Mouse (Mus musculus) monocyte, adult 2 months (primary cell): ENCODE measurements around the gene BC067074.

ENCODE experiments used
- DNase-seq, 2 experiments: peaks; one replicate each; pipeline ENCODE4 v3.0.0; 2022; ENCODE audit warnings: low spot score in 2 of 2, low read depth in 1 of 2

BC067074 gene

DNA sequence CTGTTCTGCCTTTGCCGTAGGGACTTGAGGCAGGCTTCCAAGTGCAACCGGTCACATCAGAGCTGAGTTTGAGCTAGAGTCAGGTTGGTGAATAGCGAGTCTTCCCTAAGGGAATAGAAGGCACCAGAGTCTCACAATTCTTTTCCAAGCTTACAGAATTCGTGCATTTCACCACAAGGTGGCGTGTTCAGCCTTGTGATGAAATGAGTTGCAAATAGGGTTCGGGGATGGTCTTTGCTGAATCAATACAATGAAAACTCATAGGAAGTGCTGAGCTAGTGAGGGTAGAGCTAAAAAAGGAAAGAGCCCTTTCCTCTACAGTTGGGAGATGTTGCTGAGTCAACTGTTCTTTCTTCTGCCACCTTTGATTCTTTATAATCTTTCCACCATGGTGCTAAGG is 29.0 kb downstream of the BC067074 start:
- no peak for DNase-seq

DNA sequence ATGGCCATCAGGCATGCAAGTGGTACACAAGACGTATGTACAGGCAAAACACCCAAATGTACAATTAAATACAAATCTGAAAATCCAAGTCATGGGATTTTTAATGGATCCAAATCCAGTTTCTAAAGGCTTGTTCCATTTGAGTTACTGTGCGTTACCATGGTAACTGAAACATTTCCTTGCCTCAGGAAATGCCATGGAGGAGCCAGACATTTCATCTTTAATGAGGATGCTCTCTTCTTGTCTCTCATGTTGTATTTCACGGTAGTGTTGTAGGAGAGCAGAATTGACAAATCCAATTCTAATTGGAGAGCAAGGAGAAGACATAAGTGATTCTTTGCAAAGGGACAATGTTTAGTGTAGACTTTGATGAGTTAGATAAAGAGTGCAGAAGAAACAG is 31.3 kb downstream of the BC067074 start:
- no peak for DNase-seq

DNA sequence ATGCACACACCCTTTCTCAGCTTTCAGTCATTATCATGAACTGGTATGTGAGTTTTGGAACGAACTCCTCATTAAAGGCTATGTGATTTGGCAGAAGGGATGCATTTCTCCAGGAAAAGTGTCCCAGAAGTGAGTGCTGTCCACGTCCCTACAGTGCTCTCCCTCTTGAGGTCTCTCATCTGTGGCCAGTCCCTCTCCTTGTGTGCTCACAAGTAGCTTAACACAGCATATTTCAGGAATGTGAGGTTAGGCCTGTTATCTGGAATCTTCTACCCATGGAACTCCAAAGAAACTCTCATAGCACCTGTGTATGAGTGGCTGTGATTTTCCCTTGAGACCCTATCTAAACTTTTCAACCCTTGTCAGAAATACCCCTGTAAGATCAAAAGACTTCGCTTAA is 32.7 kb downstream of the BC067074 start:
- no peak for DNase-seq

DNA sequence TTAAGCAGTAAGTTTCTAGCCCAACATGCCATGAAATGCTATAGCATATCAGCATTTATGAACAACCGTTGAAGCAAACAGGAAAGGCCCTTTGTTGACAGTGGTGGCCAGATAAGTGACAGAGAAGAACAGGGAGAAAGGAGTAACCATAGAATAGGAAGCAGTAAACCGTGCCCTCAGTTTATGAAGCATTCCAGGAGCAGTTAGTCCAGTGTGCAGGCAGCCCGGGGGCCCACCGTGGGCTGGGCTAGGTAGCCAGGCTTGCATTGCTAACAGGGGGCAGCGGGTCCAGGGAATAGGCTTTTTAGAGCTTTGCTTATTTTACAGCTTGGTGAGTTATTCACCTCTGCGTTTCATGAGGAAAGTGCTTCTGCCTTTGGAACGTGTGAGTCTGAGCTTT is 39.3 kb downstream of the BC067074 start:
- no peak for DNase-seq

DNA sequence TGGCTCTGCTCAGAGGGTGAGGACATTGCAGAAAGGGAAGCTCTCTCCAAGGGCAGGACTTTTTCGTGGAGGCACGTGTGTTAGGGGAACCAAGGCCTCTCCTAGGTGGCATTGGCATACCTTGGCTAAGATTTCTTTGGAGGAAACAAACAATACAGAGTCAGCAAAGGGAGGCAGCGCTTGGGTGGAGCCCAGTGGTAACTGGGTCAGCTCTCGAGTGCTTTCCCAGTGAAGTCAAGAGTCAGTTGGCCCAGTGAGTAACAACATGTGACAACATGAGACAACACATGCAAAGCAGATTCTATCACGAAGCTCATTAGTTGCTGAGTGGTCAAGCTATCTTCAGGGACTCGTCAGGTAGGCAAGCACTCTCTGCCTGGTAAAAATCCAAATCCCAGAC is 40.4 kb downstream of the BC067074 start:
- DNase-seq = no peak

DNA sequence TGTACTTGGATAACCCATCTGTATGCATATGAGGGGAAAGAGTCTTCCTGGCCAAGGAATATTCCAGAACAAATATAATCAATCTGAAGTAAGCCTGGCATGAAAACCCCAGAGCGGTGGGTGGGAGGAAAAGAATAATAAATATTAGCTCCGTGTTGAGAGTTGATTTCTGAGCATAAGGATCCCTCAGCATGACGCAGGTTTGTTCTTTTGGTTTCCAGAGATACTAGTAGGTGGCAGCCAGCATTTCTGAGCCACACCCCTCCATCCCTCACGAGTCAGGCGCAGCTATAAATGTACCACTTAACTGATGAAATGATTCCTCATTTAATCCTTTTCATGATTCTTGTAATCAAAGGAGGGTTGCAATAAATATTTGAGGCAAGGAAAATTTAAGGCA is 41.0 kb downstream of the BC067074 start:
- no peak for DNase-seq

DNA sequence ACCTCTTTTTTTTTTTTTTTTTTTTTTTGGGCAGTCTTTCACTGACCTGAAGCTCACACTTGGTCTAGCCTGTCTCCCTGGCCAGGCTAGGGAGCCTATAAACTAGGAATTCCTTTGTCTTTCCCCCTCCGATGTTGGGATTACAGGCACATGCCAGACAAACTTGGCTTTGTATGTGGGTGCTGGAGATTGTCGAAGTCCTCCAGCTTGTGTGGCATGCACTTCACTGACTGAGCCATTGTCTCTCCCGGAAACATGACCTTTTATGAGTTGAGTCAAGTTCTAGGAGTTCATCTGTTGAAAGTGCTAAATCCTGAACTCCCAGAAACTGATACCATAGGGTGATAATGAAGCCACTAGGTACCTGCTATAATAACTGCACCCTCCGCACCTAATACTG is 41.8 kb downstream of the BC067074 start:
- DNase-seq = no peak

DNA sequence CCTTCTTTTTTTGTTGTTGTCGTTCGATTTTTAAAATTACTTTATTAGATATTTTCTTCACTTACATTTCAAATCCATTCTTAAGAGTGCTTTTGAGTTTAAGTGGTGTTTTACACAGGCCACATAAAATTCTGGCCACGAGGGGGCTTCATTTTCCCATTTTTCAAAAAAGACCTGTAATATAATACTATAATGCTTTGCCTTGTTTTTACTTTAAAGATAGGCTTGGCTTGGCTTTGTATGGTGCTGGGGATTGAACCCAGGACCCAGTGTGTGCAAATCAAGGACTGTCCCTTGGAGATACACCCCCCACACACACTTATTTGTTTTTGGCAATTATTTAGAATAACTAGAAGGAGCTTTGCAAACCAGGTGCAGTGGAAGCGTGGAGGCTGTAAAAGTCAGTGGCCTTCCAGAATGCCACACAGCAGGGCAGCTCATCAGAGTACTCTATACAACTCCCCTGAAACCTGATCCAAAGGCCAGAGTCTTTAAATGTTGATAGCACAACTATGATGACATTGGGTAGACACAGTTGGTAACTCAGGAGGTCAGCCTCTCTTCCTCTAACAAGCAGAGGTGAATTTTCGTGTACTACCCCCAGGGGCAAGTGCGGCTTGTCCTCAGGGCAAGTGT is 44.4 kb downstream of the BC067074 start:
- peak in 1 of 2 experiments; percentile 15 for DNase-seq

DNA sequence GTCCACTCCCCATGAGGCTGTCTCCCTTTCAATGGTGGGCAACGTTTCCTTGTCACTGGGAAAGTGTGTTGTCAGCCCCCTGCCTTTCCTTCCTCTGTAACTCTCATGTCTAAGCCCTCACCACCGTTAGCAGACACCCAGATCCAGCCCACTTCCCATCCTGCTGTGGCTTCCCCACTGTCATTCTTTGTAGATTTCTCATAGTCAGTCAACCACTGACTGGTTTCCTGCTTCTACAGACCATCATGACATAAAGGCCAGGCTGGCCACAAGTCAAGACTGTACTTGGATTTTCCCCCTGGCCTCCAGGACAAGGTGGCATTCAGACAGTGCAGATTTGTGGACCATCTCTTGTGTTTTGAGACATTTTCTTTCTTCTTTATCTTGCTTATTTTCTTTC is 47.7 kb downstream of the BC067074 start:
- no peak for DNase-seq

DNA sequence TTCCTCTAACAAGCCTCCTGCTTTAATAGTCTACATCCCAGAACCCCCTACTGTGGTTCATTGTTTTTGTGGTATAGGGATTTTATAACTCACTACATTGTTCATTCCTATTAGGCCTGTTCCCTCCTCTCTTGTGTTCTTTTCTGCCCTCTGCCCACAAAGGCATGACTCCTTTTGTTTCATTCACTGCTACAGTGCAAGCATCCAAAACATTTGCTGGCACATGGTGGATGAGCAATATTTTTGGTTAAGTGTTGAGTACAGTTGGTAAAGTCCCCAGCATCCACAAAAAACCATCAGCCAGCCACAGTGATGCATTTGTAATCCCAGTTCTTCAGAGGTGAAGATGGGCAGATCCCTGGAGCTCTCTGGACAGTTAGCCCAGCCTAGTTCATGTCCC is 48.2 kb downstream of the BC067074 start:
- DNase-seq = no peak

DNA sequence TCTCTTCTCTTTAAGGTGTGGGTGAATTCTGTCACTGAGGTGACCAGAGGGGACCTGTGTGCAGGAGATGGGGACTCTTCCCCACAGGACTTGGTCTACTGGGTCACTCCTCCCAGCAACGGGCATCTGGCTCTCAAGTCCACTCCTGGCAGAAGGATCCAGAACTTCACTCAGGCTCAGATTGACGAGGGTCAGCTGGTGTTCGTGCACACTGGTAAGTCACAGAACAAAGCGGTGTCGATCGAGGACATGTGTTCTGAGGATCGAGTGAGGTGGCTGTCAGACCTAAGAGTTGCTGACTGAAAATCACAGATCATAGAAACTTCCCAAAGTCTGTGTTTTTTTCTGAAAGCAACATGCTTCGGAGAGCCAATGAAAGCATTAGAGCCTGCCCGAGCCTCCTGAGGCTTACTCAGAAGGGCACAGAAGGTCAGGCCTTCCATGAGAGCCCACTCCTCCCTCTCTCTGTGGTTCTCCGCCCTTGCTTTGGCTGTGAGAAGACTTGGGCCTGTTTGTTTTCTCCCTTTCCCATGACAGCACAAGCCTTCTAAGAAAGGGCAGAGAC is 49.5 kb downstream of the BC067074 start:
- no peak for DNase-seq

DNA sequence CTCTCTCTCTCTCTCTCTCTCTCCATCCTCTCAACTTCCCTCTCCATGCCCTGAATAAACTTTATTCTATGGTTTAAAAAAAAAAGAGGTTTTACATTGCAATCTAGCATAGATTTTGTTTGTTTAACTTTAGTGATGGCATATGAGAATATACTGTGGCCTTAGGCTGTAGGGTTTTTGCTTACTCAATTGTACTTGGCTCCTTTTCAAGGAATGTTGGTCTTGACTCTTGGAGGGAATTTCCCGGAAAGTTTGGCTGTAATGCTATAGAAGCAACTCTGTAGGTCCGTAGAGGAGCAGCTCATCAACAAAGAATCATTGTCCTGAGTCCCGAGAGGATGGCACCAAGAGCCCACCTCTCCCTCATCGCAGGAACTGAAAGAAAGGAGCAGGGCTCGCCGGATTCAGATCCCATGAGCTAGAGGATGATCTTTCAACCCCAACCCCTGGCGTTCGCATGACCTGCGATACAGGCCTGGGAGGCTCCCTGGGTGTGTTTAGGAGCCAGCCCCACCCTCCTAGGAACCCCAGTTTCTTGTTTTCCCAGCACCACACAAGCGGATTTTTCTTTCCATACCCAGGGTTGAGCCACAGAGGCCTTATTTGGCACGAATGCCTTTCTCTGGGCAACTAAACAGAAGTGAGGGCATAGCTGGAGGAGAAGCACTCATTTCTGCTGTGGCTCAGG is 57.9 kb downstream of the BC067074 start:
- DNase-seq = no peak

DNA sequence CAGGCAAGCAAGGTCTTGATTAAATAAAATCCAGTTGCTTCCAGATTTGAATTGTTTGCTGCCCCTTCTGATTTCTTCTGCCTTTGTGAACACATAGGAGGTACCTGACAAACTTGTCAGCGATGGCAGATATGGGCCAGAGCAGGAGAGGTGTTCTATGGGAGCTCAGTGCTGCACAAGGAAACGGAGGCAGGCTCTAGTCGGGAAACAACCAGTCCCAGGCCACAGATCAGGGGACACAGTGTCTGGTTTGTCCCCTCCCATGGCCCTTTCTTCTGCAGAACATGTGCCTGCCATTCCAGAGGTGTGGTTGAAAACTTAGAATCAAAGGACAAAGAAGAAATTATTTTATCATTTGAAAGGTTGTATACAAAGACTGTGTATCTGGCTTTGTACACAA is 60.6 kb downstream of the BC067074 start:
- DNase-seq = no peak

DNA sequence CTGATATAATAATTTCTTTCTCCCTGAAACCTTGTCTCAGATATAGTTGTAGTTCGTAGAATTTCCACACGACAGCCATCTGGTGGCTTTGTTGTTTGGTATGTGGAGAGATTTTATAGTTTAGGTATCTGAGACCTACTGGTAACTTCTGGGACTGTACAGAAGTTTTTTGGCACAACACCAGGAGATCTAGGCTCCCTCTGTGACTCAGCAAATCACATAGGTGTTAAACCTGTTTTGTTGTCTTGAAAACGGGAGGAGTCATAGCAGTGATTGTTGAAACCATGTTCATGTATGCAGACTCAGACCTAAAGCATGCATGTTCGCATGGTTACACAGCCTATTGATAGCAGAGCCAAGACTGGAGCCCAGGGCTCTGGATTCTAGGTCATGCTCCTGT is 61.0 kb downstream of the BC067074 start:
- no peak for DNase-seq

DNA sequence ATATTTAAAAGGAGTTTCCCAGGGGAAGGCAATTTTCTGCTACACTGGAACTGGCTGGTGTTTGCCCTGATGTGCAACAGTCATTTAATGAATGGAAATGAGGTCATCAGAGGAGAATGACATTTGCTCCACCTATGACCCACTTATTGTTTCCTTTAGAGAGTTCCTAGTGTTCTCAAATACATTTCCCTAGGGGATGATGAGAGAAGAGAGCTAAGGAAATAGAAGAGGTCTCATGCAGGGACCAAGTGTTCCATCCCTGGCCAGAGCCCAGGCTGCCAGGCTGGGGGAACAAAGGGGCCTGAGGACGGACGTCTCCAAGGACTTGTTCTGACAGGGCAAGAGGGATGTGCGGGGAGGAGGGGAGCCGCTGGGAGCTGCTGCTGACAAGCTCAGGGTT is 62.1 kb downstream of the BC067074 start:
- DNase-seq = no peak

DNA sequence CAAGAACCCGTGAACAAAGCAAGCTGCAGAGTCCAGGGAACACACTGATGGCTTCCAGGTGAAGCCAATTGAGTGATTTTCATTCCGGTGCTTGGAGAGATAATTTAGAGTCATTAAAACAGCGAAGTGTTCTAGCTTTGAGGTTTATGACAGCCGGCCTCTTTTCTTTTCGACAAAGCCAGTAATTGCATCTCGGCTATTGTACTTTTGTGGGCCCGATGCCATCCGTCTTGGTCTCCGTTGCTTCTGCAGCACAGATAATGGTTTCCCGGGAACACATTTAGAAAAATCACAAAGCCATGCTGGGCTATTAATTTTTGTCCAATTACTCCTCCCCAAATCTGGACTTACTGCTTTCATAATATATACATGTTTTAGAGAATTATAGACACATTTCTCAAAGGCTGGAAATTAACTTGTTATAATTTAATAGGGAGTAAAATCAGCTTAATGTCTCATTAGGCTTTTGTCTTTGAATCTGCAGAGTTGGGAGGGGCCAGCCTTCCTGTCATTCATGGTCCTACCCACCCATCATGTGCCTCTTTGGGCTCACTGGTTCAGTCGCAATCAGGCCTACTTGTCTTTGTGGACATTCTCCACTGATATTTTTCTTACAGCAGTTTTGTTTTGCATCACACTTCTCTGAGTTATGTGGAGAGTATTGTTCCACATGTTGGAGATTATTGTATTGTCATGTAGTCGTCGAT is 64.6 kb downstream of the BC067074 start:
- no peak for DNase-seq

DNA sequence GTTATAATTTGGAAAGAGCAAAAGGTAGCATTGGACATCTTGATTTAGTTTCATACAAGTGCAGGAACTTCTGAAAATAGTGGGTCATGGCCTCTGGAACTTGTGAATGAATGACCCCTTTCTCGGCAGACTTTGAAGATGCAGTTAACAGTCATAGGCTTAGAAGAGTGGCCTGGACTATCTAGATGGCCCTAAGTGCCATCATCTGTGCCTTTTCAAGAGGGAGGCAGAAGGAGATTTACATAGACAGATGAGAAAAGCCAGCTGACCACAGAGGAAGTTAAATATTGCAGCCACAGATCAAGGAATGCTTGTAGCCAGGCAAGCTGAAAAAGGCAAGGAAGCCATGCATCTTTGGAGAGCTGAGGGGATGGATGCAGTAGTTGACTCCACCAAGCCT is 66.7 kb downstream of the BC067074 start:
- DNase-seq = no peak

DNA sequence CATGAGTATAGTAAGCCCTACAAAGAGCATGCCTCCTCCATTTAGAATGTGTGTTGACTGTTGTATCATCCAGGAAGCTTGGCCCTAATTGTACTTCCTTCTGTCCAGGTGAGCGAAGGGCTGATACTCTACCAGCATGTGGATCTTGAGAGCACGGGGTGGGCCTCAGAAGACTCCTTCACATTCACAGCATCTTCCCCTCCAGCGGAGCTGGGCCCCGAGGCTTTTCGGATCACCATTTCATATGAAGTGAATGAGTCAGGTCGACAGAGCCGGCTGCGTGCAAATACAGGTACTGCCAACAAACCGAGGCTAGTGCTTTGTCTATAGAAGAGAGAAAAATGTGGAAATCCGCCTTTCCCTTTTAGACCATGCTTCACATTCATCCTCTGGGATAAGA is 73.0 kb downstream of the BC067074 start:
- DNase-seq = no peak

DNA sequence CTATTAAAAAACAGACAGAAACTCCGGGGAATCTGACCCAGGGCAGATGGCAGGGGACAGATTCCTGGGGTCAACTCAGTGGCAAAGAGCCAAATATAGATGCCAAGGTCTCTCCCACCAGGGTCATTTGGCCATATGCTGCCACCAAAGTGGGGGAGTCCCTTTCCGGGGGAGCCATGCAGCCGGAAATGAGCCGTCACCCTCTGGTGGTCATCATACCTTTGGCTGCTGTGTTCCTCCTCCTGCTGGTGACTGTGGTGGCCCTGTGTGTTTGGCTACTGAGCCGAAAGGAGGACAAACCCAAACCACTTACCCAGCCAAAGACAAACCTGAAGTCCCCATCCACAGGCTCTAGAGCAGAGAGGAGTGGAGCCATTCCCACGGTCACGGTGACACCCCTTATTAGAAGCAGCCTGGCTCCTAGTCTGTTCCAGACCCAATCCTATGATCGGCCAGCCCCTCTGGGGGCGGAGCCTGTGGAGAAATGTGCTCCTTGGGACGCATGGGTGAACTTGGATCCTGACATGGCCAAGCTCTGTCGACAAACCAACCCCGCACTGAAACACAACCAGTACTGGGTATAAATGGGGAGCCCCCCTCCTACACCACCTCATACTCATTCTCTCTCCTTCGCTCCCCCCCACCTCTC is 76.1 kb downstream of the BC067074 start:
- DNase-seq = no peak

DNA sequence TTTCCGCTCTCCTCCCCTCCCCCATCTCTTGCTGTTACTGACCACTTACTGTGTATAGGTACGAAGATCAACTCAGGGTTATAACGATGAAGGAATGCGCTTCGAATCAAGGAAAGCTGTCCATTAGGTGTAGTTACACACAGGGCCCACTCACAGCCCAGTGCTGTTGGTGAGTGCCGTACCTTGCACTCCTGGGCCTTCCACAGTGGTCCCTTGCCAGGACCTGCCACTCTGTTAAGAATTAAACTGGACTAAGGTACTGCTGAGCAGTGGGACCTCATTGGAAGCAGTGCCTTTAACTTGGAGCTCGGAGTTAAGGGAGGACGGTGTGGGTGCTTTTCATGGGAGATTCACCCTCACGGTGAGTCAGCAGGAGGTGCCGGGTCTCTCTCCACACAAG is 76.7 kb downstream of the BC067074 start:
- DNase-seq = no peak

DNA sequence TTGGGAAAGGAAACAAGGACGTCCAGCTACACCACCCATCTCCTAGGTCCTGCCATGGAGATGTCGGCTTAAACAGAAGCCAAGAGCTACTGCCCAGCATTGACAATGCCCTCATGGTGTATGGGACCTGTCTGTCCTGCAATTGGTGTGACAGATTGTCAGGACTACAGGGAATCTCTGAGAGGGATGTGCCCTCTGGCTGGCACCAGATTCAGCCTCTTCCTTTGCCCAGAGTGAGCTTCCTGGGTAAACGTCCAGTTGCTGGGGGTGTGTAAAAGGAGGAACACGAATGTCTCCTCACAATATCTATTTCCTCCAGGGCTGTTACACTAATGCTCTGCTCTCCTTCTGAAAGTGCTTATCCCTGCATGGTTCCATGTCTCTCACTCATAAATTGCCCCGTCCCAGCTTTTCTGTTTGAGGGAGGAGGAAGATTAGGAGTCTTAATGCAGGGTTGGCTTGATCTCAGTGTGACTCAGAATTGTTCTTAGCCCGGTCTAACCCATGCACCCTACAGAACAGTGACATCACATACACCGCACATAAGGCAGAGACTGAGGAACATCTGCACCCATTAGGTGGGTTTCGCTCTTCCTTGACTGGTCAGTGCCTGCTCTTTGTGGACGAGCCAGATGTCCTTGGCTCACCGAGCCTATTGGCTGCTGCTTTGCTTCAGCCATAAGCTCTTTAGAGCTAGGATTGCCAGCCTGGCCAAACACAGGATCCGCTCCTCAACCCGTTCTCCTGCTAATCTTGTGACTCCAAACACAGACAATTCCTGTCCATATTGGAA is 80.5 kb downstream of the BC067074 start:
- DNase-seq = no peak
